Mouse (Mus musculus) embryonic facial prominence, embryonic 12.5 days (tissue): Measurements from ENCODE around the gene Rgr. TPM values are rescaled to one million over a fixed set of nuclear protein-coding genes. Genes with fewer than 3 reads are reported as not detected.
"Not testable (repeated sequence)": the region's sequence is repeated elsewhere in the genome, so short reads cannot be mapped to it uniquely, and the experiment has no call there.

Experiments
- ATAC-seq: fragments of 200-750 bp; cut with Nextera tagmentation; 2 replicates; pipeline ENCODE4 v1.8.0; 2017; ENCODE audit not compliant: insufficient number of reproducible peaks, insufficient read depth, low FRiP score, low TSS enrichment
- H3K27ac ChIP-seq: fragments of 300-500 bp; sonication (generic); 2 replicates; pipeline ENCODE4 v1.5.1; 2016; ENCODE audit warnings: mild to moderate bottlenecking
- H3K27me3 ChIP-seq: fragments of 300-500 bp; sonication (generic); 2 replicates; pipeline ENCODE4 v1.6.1; 2016; ENCODE audit warnings: mild to moderate bottlenecking, moderate library complexity
- H3K36me3 ChIP-seq: fragments of 300-500 bp; sonication (generic); 2 replicates; pipeline ENCODE4 v1.6.1; 2016; ENCODE audit warnings: mild to moderate bottlenecking
- H3K4me1 ChIP-seq: fragments of 300-500 bp; sonication (generic); 2 replicates; pipeline ENCODE4 v1.6.1; 2016
- H3K4me2 ChIP-seq: fragments of 300-500 bp; sonication (generic); replicated peaks from 2 replicates; pipeline ENCODE4 v1.6.1; 2016; ENCODE audit warnings: mild to moderate bottlenecking, moderate library complexity
- H3K4me3 ChIP-seq: fragments of 300-500 bp; sonication (generic); 2 replicates; pipeline ENCODE4 v1.5.1; 2016; ENCODE audit warnings: mild to moderate bottlenecking
- H3K9ac ChIP-seq: fragments of 300-500 bp; sonication (generic); 2 replicates; pipeline ENCODE4 v1.6.1; 2016; ENCODE audit warnings: mild to moderate bottlenecking, moderate library complexity
- H3K9me3 ChIP-seq: fragments of 300-500 bp; sonication (generic); 2 replicates; pipeline ENCODE4 v1.6.1; 2016; ENCODE audit warnings: mild to moderate bottlenecking, moderate library complexity
- WGBS: fragments of 180-500 bp; shearing (Covaris S2); methylation state at CpG from one replicate; pipeline ENCODE4 v1.1.7; 2016; 5-methylcytosine and 5-hydroxymethylcytosine counted together
- polyA plus RNA-seq: library from polyadenylated mRNA; unstranded; fragments of >200 nt; fragmentation: Nextera tagmentation; extraction: Ambion mirVana; gene quantifications from 2 replicates; pipeline ENCODE4 v1.2.1, GENCODE M21; 2016

Rgr gene
- polyA plus RNA-seq, 1 experiment from 2014 or later: not detected

GRCm38 (mm10) chr14:37032481-37033104 is 16.2 kb downstream of the Rgr start:
- no peak overlapping the region for H3K4me2 ChIP-seq
- H3K4me3 ChIP-seq: no peak overlapping the region
- 76% methylated on average over 11 of the region's 11 CpGs for WGBS
- no peaks in the 10 kb centered on the region for H3K9me3 ChIP-seq
- H3K4me1 ChIP-seq: no peaks in the 10 kb centered on the region
- no peaks in the 10 kb centered on the region for H3K36me3 ChIP-seq
- H3K9ac ChIP-seq: no peak overlapping the region
- ATAC-seq: no peak
- no peak overlapping the region for H3K27ac ChIP-seq
- no peaks in the 10 kb centered on the region for H3K27me3 ChIP-seq

GRCm38 (mm10) chr14:37028555-37028954 is 20.2 kb downstream of the Rgr start:
- Histone ChIP-seq H3K36me3 (no peaks in the 10 kb centered on the region), H3K27me3 (no peaks in the 10 kb centered on the region), H3K27ac (no peak overlapping the region), H3K9me3 (no peaks in the 10 kb centered on the region), H3K4me3 (no peak overlapping the region), H3K4me1 (no peaks in the 10 kb centered on the region), H3K4me2 (no peak overlapping the region), H3K9ac (no peak overlapping the region)
- WGBS: 87% methylated on average over 3 of the region's 3 CpGs
- ATAC-seq: no peak

- no peak overlapping the region for H3K27ac ChIP-seq
- no peak overlapping the region for H3K4me2 ChIP-seq
- 95% methylated on average over 3 of the region's 3 CpGs for WGBS
- H3K9ac ChIP-seq: no peak overlapping the region
- H3K36me3 ChIP-seq: no peaks in the 10 kb centered on the region
- no peak overlapping the region for H3K4me3 ChIP-seq
- H3K27me3 ChIP-seq: no peaks in the 10 kb centered on the region
- H3K9me3 ChIP-seq: no peaks in the 10 kb centered on the region
- no peaks in the 10 kb centered on the region for H3K4me1 ChIP-seq
- ATAC-seq: no peak
Measured at GRCm38 (mm10) chr14:37027951-37028350, 20.8 kb downstream of the Rgr start.

GRCm38 (mm10) chr14:37027248-37027933 is 21.4 kb downstream of the Rgr start:
- Histone ChIP-seq H3K4me3 (no peak overlapping the region), H3K36me3 (no peaks in the 10 kb centered on the region), H3K27ac (no peak overlapping the region), H3K27me3 (no peaks in the 10 kb centered on the region), H3K4me1 (no peaks in the 10 kb centered on the region), H3K4me2 (no peak overlapping the region), H3K9ac (no peak overlapping the region), H3K9me3 (no peaks in the 10 kb centered on the region)
- no peak for ATAC-seq
- WGBS: 77% methylated on average over 4 of the region's 4 CpGs

- Histone ChIP-seq H3K9ac (no peak overlapping the region), H3K9me3 (no peaks in the 10 kb centered on the region), H3K27ac (no peak overlapping the region), H3K27me3 (no peaks in the 10 kb centered on the region), H3K4me1 (no peaks in the 10 kb centered on the region), H3K4me3 (no peak overlapping the region), H3K36me3 (no peaks in the 10 kb centered on the region), H3K4me2 (no peak overlapping the region)
- ATAC-seq: no peak
- 30% methylated on average over 5 of the region's 5 CpGs for WGBS
Measured at GRCm38 (mm10) chr14:37015894-37016293, 32.9 kb downstream of the Rgr start.

GRCm38 (mm10) chr14:37013644-37014043 is 35.1 kb downstream of the Rgr start:
- Histone ChIP-seq H3K27me3 (no peaks in the 10 kb centered on the region), H3K4me1 (no peaks in the 10 kb centered on the region), H3K9ac (no peak overlapping the region), H3K27ac (no peak overlapping the region), H3K4me2 (no peak overlapping the region), H3K36me3 (no peaks in the 10 kb centered on the region), H3K9me3 (no peaks in the 10 kb centered on the region), H3K4me3 (no peak overlapping the region)
- no peak for ATAC-seq
- WGBS: 39% methylated on average over 3 of the region's 3 CpGs

GRCm38 (mm10) chr14:37009686-37010085 is 39.1 kb downstream of the Rgr start:
- Histone ChIP-seq H3K9ac (no peak overlapping the region), H3K9me3 (no peaks in the 10 kb centered on the region), H3K4me3 (no peak overlapping the region), H3K27ac (no peak overlapping the region), H3K36me3 (no peaks in the 10 kb centered on the region), H3K4me2 (no peak overlapping the region), H3K27me3 (no peaks in the 10 kb centered on the region), H3K4me1 (no peaks in the 10 kb centered on the region)
- 83% methylated on average over 2 of the region's 2 CpGs for WGBS
- no peak for ATAC-seq

- Histone ChIP-seq H3K9ac (no peak overlapping the region), H3K4me3 (no peak overlapping the region), H3K4me1 (no peaks in the 10 kb centered on the region), H3K4me2 (no peak overlapping the region), H3K27me3 (no peaks in the 10 kb centered on the region), H3K27ac (no peak overlapping the region), H3K36me3 (no peaks in the 10 kb centered on the region), H3K9me3 (no peaks in the 10 kb centered on the region)
- no peak for ATAC-seq
- WGBS: 63% methylated on average over 8 of the region's 8 CpGs
Measured at GRCm38 (mm10) chr14:37006489-37006888, 42.3 kb downstream of the Rgr start.

GRCm38 (mm10) chr14:37005865-37006264 is 42.9 kb downstream of the Rgr start:
- no peak for ATAC-seq
- Histone ChIP-seq H3K9me3 (no peaks in the 10 kb centered on the region), H3K4me2 (no peak overlapping the region), H3K27ac (no peak overlapping the region), H3K36me3 (no peaks in the 10 kb centered on the region), H3K27me3 (no peaks in the 10 kb centered on the region), H3K9ac (no peak overlapping the region), H3K4me1 (no peaks in the 10 kb centered on the region), H3K4me3 (no peak overlapping the region)
- WGBS: 32% methylated on average over 3 of the region's 3 CpGs

- 75% methylated on average over 8 of the region's 8 CpGs for WGBS
- Histone ChIP-seq H3K36me3 (no peaks in the 10 kb centered on the region), H3K9me3 (no peaks in the 10 kb centered on the region), H3K4me3 (no peak overlapping the region), H3K9ac (no peak overlapping the region), H3K27ac (no peak overlapping the region), H3K4me2 (no peak overlapping the region), H3K27me3 (no peaks in the 10 kb centered on the region), H3K4me1 (no peaks in the 10 kb centered on the region)
- no peak for ATAC-seq
Measured at GRCm38 (mm10) chr14:37003431-37004095, 45.2 kb downstream of the Rgr start.

GRCm38 (mm10) chr14:37002852-37003251 is 45.9 kb downstream of the Rgr start:
- Histone ChIP-seq H3K27me3 (no peaks in the 10 kb centered on the region), H3K9ac (no peak overlapping the region), H3K4me1 (no peaks in the 10 kb centered on the region), H3K9me3 (no peaks in the 10 kb centered on the region), H3K27ac (no peak overlapping the region), H3K36me3 (no peaks in the 10 kb centered on the region), H3K4me2 (no peak overlapping the region), H3K4me3 (no peak overlapping the region)
- WGBS: 65% methylated on average over 2 of the region's 2 CpGs
- ATAC-seq: no peak

GRCm38 (mm10) chr14:37000780-37001179 is 48.0 kb downstream of the Rgr start:
- H3K27ac ChIP-seq, H3K4me1 ChIP-seq, H3K4me2 ChIP-seq, ATAC-seq, H3K4me3 ChIP-seq, H3K36me3 ChIP-seq, H3K27me3 ChIP-seq, H3K9ac ChIP-seq, H3K9me3 ChIP-seq: not testable (repeated sequence)
- WGBS: 63% methylated on average over 6 of the region's 6 CpGs
